Mouse (Mus musculus) midbrain, embryonic 12.5 days (tissue): Measurements from ENCODE around the gene Mthfsl. TPM values are rescaled to one million over a fixed set of nuclear protein-coding genes. Genes with fewer than 3 reads are reported as not detected.
"Not testable (repeated sequence)": the region's sequence is repeated elsewhere in the genome, so short reads cannot be mapped to it uniquely, and the experiment has no call there.

Experiments used
- ATAC-seq: fragments of 200-750 bp; cut with Nextera tagmentation; 2 replicates; pipeline ENCODE4 v1.8.0; 2017; ENCODE audit warnings: low read depth, moderate TSS enrichment, moderate library complexity; ENCODE audit not compliant: low FRiP score
- H3K27ac ChIP-seq: fragments of 300-500 bp; sonication (generic); replicated peaks from 2 replicates; pipeline ENCODE4 v1.5.1; 2016; ENCODE audit warnings: mild to moderate bottlenecking
- H3K27me3 ChIP-seq: fragments of 300-500 bp; sonication (generic); 2 replicates; pipeline ENCODE4 v1.6.1; 2016; ENCODE audit warnings: mild to moderate bottlenecking
- H3K36me3 ChIP-seq: fragments of 300-500 bp; sonication (generic); 2 replicates; pipeline ENCODE4 v1.6.1; 2016
- H3K4me1 ChIP-seq: fragments of 300-500 bp; sonication (generic); 2 replicates; pipeline ENCODE4 v1.6.1; 2016
- H3K4me2 ChIP-seq: fragments of 300-500 bp; sonication (generic); replicated peaks from 2 replicates; pipeline ENCODE4 v1.6.1; 2016; ENCODE audit warnings: mild to moderate bottlenecking, moderate library complexity
- H3K4me3 ChIP-seq: fragments of 300-500 bp; sonication (generic); 2 replicates; pipeline ENCODE4 v1.5.1; 2016; ENCODE audit warnings: mild to moderate bottlenecking
- H3K9ac ChIP-seq: fragments of 300-500 bp; sonication (generic); replicated peaks from 2 replicates; pipeline ENCODE4 v1.6.1; 2016; ENCODE audit warnings: mild to moderate bottlenecking, moderate library complexity
- H3K9me3 ChIP-seq: fragments of 300-500 bp; sonication (generic); 2 replicates; pipeline ENCODE4 v1.6.1; 2016; ENCODE audit warnings: mild to moderate bottlenecking
- WGBS: fragments of 180-500 bp; shearing (Covaris S2); methylation state at CpG from one replicate; pipeline ENCODE4 v1.1.7; 2016; 5-methylcytosine and 5-hydroxymethylcytosine counted together
- polyA plus RNA-seq: library from polyadenylated mRNA; unstranded; fragments of >200 nt; fragmentation: Nextera tagmentation; extraction: Ambion mirVana; gene quantifications from 2 replicates; pipeline ENCODE4 v1.2.1, GENCODE M21; 2016

The Mthfsl gene
- polyA plus RNA-seq, 1 experiment from 2014 or later: 31.7 TPM

GRCm38 (mm10) chr9:88714515-88714914, 5.6 kb downstream of the Mthfsl start:
- H3K9me3 ChIP-seq, H3K36me3 ChIP-seq, H3K4me1 ChIP-seq, H3K27me3 ChIP-seq, H3K9ac ChIP-seq, H3K4me2 ChIP-seq, H3K4me3 ChIP-seq, ATAC-seq, H3K27ac ChIP-seq: not testable (repeated sequence)
- WGBS: 89% methylated on average over 5 of the region's 5 CpGs

GRCm38 (mm10) chr9:88712164-88712749, 7.8 kb downstream of the Mthfsl start:
- not testable (repeated sequence) for H3K27me3 ChIP-seq, H3K9ac ChIP-seq, H3K36me3 ChIP-seq, H3K4me1 ChIP-seq, H3K9me3 ChIP-seq, H3K27ac ChIP-seq, H3K4me3 ChIP-seq, ATAC-seq, H3K4me2 ChIP-seq
- WGBS: 80% methylated on average over 3 of the region's 3 CpGs

GRCm38 (mm10) chr9:88710910-88711438, 9.1 kb downstream of the Mthfsl start:
- H3K9me3 ChIP-seq, H3K27me3 ChIP-seq, H3K27ac ChIP-seq, H3K9ac ChIP-seq, H3K4me2 ChIP-seq, H3K4me1 ChIP-seq, H3K36me3 ChIP-seq, ATAC-seq, H3K4me3 ChIP-seq: not testable (repeated sequence)
- 91% methylated on average over 4 of the region's 5 CpGs for WGBS

- not testable (repeated sequence) for H3K4me3 ChIP-seq, H3K9me3 ChIP-seq, H3K9ac ChIP-seq, H3K4me1 ChIP-seq, H3K27ac ChIP-seq, H3K27me3 ChIP-seq, H3K4me2 ChIP-seq, H3K36me3 ChIP-seq, ATAC-seq
- 93% methylated on average over 2 of the region's 2 CpGs for whole genome bisulfite sequencing
Measured at GRCm38 (mm10) chr9:88710439-88710838, 9.7 kb downstream of the Mthfsl start.

- H3K36me3 ChIP-seq, H3K27me3 ChIP-seq, H3K27ac ChIP-seq, H3K4me2 ChIP-seq, H3K4me1 ChIP-seq, H3K4me3 ChIP-seq, H3K9ac ChIP-seq, ATAC-seq, H3K9me3 ChIP-seq: not testable (repeated sequence)
- 92% methylated on average over 5 of the region's 5 CpGs for WGBS
Measured at GRCm38 (mm10) chr9:88709794-88710193, 10.3 kb downstream of the Mthfsl start.

- Histone ChIP-seq H3K27ac (no peak overlapping the region), H3K9me3 (no peaks in the 10 kb centered on the region), H3K27me3 (no peaks in the 10 kb centered on the region), H3K4me1 (no peaks in the 10 kb centered on the region), H3K4me3 (no peak overlapping the region), H3K36me3 (no peaks in the 10 kb centered on the region), H3K9ac (no peak overlapping the region), H3K4me2 (no peak overlapping the region)
- ATAC-seq: no peak
- WGBS: 89% methylated on average over 6 of the region's 6 CpGs
Measured at GRCm38 (mm10) chr9:88709304-88709703, 10.8 kb downstream of the Mthfsl start.

GRCm38 (mm10) chr9:88706700-88707099, 13.4 kb downstream of the Mthfsl start:
- H3K4me3 ChIP-seq: no peak overlapping the region
- no peaks in the 10 kb centered on the region for H3K36me3 ChIP-seq
- ATAC-seq: no peak
- H3K27ac ChIP-seq: no peak overlapping the region
- H3K4me2 ChIP-seq: no peak overlapping the region
- H3K9ac ChIP-seq: no peak overlapping the region
- H3K4me1 ChIP-seq: no peaks in the 10 kb centered on the region
- WGBS: 82% methylated on average over 4 of the region's 4 CpGs
- no peaks in the 10 kb centered on the region for H3K9me3 ChIP-seq
- H3K27me3 ChIP-seq: no peaks in the 10 kb centered on the region

- H3K27ac ChIP-seq, H3K9me3 ChIP-seq: not testable (repeated sequence)
- WGBS: 79% methylated on average over 8 of the region's 8 CpGs
Measured at GRCm38 (mm10) chr9:88705157-88705556, 14.9 kb downstream of the Mthfsl start.

GRCm38 (mm10) chr9:88698746-88699145, 21.4 kb downstream of the Mthfsl start:
- H3K27me3 ChIP-seq, H3K4me1 ChIP-seq, H3K4me3 ChIP-seq, H3K4me2 ChIP-seq, H3K9me3 ChIP-seq, H3K27ac ChIP-seq, H3K36me3 ChIP-seq, H3K9ac ChIP-seq, ATAC-seq: not testable (repeated sequence)
- 75% methylated on average over 1 of the region's 2 CpGs for WGBS

More at GRCm38 (mm10) chr9:88705157-88705556, 14.9 kb downstream of the Mthfsl start:
- H3K4me2 ChIP-seq, H3K27me3 ChIP-seq, H3K9ac ChIP-seq, H3K36me3 ChIP-seq, ATAC-seq, H3K4me3 ChIP-seq, H3K4me1 ChIP-seq: not testable (repeated sequence)

- not testable (repeated sequence) for H3K27me3 ChIP-seq, H3K9me3 ChIP-seq, H3K4me3 ChIP-seq, H3K9ac ChIP-seq, H3K4me1 ChIP-seq, H3K27ac ChIP-seq, ATAC-seq, H3K4me2 ChIP-seq, H3K36me3 ChIP-seq
- WGBS: 85% methylated on average over 2 of the region's 2 CpGs
Measured at GRCm38 (mm10) chr9:88691307-88691706, 28.8 kb downstream of the Mthfsl start.

GRCm38 (mm10) chr9:88689451-88689850, 30.6 kb downstream of the Mthfsl start:
- not testable (repeated sequence) for H3K9me3 ChIP-seq, H3K4me1 ChIP-seq, H3K4me2 ChIP-seq, H3K27ac ChIP-seq, H3K36me3 ChIP-seq, H3K27me3 ChIP-seq, H3K4me3 ChIP-seq, ATAC-seq, H3K9ac ChIP-seq
- WGBS: 90% methylated on average over 3 of the region's 3 CpGs

GRCm38 (mm10) chr9:88686719-88687118, 33.4 kb downstream of the Mthfsl start:
- H3K27ac ChIP-seq, H3K36me3 ChIP-seq: not testable (repeated sequence)

GRCm38 (mm10) chr9:88658341-88658740, 61.8 kb downstream of the Mthfsl start:
- H3K27me3 ChIP-seq, H3K36me3 ChIP-seq, H3K4me1 ChIP-seq, ATAC-seq, H3K4me2 ChIP-seq, H3K9me3 ChIP-seq, H3K9ac ChIP-seq, H3K27ac ChIP-seq, H3K4me3 ChIP-seq: not testable (repeated sequence)

More at GRCm38 (mm10) chr9:88686719-88687118, 33.4 kb downstream of the Mthfsl start:
- not testable (repeated sequence) for H3K9me3 ChIP-seq, H3K4me1 ChIP-seq, H3K9ac ChIP-seq, H3K27me3 ChIP-seq, H3K4me3 ChIP-seq, H3K4me2 ChIP-seq, ATAC-seq
- WGBS: 100% methylated on average over 1 of the region's 1 CpGs
